Mouse (Mus musculus): ENCODE measurements around the gene Asb2. TPM values are rescaled to one million over a fixed set of nuclear protein-coding genes. Genes with fewer than 3 reads are reported as not detected.

Gene Asb2
- polyA plus RNA-seq, 1 experiment from 2014 or later: 3.5 TPM

DNA sequence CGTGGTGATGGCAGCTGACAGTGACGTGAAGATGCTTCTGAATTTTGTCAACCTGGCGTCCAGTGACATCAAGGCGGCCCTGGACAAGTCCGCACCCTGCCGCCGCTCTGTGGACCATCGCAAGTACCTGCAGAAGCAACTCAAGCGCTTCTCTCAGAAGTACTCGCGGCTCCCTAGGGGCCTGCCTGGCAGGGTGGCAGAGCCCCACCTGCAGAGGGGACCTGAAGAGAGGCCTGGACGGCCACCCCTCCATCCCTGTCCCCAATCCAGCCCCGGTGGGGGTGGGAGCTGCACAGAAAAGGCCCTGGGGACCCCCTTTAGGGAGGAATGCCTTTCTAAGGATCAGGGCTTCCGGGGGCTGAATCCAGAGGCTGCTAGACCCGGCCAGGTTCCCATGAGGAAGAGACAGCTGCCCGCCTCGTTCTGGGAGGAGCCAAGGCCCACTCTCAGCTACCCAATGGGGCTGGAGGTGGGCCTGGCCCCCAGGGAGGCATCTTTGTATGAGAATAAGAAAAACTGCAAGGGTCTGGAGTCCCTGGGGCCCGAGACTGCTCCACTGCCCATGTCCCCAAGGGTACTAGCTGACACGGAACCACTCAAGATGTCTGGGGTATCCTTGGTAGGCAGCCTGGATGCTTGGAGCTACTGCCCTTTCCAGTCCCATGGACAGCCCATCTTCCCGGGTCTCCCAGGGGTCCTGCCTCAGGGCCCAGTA lies 39.8 kb downstream of the Asb2 start:
- Histone ChIP-seq H3K9ac (no peak overlapping the region), H3K4me3 (replicated peaks) (no peak overlapping the region), H3K9me3 (replicated peaks) (no peaks in the 10 kb centered on the region), H3K36me3 (replicated peaks) (no peaks in the 10 kb centered on the region), H3K27me3 (peaks cover 37% of the 10 kb centered on the region), H3K4me1 (replicated peaks) (peaks cover 16% of the 10 kb centered on the region), H3K4me2 (no peak overlapping the region), H3K27ac (replicated peaks) (no peak overlapping the region)
- ATAC-seq (ENCODE audit: insufficient read depth): no peak
- 38% methylated on average over 20 of the region's 20 CpGs for WGBS (ENCODE audit: insufficient replicate concordance)

DNA sequence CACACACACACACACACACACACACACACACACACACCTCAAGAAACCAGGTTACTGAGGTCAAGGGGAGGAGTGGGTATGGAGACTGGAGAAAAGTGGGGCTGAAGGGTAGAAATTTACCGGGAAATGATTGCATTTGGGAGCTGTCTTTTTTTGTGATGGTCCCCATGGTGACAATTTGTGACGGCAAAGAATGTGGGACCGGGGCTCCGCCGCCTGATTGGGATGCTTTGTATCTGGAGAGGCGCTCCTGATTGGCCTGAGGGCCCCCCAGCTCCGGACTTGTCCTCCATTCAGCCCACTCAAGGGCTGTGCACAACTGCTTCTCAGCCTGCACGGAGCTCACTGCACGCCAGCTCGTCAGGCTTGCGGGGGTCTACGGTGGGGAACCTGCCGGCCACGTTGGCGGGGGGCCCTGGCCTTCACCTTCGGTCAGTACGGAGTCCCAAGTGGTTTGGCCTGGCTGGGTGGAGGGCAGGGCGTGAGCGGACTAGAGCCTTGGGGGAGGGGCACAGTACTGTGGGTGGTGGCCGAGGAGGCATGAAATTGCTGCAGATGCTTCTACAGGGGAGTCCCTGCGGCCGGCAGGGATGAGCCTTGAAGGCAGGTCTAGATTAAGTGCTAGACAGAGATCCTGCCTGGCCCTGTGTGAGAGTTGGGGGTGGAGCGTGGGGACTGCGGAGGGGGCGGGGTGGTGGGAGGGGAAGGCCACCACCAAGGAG lies 41.0 kb downstream of the Asb2 start:
- 10% methylated on average over 25 of the region's 25 CpGs for WGBS (ENCODE audit: insufficient replicate concordance)
- Histone ChIP-seq H3K4me2 (peak overlapping the region; percentile 30), H3K27me3 (peaks cover 37% of the 10 kb centered on the region), H3K36me3 (replicated peaks) (no peaks in the 10 kb centered on the region), H3K9ac (no peak overlapping the region), H3K27ac (replicated peaks) (no peak overlapping the region), H3K4me1 (replicated peaks) (peaks cover 16% of the 10 kb centered on the region), H3K9me3 (replicated peaks) (no peaks in the 10 kb centered on the region), H3K4me3 (replicated peaks) (no peak overlapping the region)
- ATAC-seq (ENCODE audit: insufficient read depth): no peak

DNA sequence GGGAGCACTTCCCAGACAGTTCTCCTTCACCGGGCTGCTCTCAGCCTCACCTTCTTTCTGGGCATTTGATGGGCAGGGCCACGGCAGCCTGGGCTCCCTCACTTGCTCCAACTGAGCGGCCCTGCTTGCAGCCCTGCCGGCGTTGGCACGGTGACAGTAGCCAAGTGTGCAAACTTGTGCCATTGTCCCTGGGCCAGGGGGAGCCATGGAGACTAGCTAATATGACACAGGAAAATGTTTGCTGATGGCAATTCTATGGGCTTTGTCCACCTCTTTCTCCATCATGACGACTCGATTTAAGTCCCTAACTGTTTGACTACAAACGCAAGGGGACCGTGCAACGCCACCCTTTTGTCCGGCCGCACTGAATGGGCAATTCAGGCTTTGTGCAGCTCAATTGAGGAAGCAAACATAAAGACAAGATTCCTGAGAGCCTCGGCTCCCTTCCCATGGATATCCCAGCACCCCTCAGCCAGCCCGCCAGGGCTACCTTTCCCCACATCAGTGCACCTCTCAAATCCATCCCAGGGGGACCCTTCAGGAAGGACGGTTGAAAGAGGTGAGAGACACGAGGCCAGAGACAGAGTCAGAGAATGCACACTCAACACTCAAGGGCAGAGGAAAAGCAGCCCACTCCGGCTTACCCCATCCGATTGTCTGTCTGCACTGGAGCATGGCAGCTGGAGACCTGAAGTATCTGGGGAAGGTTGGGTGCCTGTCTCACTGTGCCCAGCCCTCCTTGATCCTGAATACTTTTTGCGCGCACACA lies 41.7 kb downstream of the Asb2 start:
- Histone ChIP-seq H3K4me3 (replicated peaks) (no peak overlapping the region), H3K36me3 (replicated peaks) (no peaks in the 10 kb centered on the region), H3K27ac (replicated peaks) (no peak overlapping the region), H3K9me3 (replicated peaks) (no peaks in the 10 kb centered on the region), H3K9ac (no peak overlapping the region), H3K4me1 (replicated peaks) (peaks cover 16% of the 10 kb centered on the region), H3K27me3 (peaks cover 37% of the 10 kb centered on the region), H3K4me2 (no peak overlapping the region)
- no peak for ATAC-seq (ENCODE audit: insufficient read depth)
- WGBS (ENCODE audit: insufficient replicate concordance): 63% methylated on average over 21 of the region's 21 CpGs

DNA sequence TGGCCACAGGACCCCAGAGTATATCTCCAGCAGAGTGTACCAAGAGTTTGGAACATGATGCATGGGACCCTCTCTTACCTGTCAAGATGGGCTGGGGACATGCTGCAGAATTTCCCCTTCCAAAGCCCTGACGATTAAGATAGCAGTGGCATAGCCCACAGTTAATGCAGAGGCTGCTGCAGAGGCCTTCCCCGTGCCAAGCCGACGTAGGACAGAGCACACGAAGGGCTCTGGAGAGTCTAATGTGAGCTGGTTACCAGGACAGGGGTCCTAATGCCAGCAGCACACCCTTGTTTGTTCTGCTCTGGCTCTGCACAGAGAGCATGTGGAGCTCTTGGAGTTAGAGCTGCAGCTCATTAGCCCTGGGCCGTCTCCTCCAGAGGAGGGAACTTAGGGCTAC lies 42.5 kb downstream of the Asb2 start:
- H3K9ac ChIP-seq: no peak overlapping the region
- peaks cover 37% of the 10 kb centered on the region for H3K27me3 ChIP-seq
- H3K27ac ChIP-seq (replicated peaks): no peak overlapping the region
- peaks cover 16% of the 10 kb centered on the region for H3K4me1 ChIP-seq (replicated peaks)
- no peaks in the 10 kb centered on the region for H3K9me3 ChIP-seq (replicated peaks)
- ATAC-seq (ENCODE audit: insufficient read depth): no peak
- no peaks in the 10 kb centered on the region for H3K36me3 ChIP-seq (replicated peaks)
- no peak overlapping the region for H3K4me3 ChIP-seq (replicated peaks)
- WGBS (ENCODE audit: insufficient replicate concordance): 71% methylated on average over 6 of the region's 6 CpGs
- no peak overlapping the region for H3K4me2 ChIP-seq

DNA sequence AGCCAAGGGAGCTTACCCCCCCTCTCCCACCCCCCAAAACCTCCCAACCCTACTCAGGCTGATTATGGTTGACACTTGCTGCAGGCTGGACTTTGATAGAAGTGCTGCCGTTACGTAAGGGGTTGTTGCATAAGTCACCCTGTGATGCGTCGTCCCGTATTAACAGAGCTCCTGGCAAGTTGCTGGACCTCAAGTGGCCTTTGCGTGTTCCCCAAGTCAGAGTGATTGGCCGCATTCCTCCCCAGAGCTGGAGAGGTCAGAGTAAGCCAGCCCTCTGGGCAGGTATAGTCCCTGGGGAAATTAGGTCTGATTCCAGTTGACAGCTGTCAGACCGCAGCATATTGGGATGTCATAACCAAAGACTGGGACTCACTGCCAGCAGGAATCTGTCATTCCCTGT lies 43.9 kb downstream of the Asb2 start:
- no peaks in the 10 kb centered on the region for H3K36me3 ChIP-seq (replicated peaks)
- H3K9ac ChIP-seq: no peak overlapping the region
- H3K4me3 ChIP-seq (replicated peaks): no peak overlapping the region
- no peak overlapping the region for H3K4me2 ChIP-seq
- H3K4me1 ChIP-seq (replicated peaks): peaks cover 16% of the 10 kb centered on the region
- 70% methylated on average over 8 of the region's 8 CpGs for WGBS (ENCODE audit: insufficient replicate concordance)
- H3K9me3 ChIP-seq (replicated peaks): no peaks in the 10 kb centered on the region
- H3K27ac ChIP-seq (replicated peaks): no peak overlapping the region
- ATAC-seq (ENCODE audit: insufficient read depth): peak; percentile 55
- H3K27me3 ChIP-seq: peaks cover 33% of the 10 kb centered on the region

DNA sequence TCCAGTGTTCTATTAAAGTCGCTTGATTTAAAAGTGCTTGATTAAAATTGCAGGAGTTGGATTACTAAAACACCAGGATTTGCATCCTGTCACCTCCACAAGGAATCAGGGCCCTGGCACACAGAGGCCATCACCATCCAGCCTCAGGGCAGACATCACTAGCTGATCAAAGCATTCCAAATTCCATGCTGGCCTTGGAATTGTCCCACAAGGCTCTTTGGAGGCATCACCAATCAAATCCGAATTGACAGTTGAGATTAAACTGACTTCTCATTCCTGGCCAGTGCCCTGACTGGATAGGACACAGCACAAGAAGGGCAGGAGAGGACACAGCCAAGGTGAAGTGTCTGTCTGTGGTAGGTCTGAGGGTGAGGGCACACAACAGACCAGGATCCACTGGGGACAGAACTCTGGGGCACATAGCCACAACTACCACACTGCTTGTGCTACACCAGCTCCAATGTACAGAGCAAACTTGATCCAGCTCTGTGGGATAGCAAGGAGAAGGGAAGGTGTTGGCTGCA lies 45.0 kb downstream of the Asb2 start, which contains the start of gene Fam181a:
TSS of gene Fam181a (plus strand) at position 232 of the 524 bp plus-strand sequence.
- Histone ChIP-seq H3K36me3 (replicated peaks) (no peaks in the 10 kb centered on the region), H3K9ac (no peak within 1 kb of the TSS), H3K9me3 (replicated peaks) (no peaks in the 10 kb centered on the region), H3K27me3 (peaks cover 22% of the 10 kb centered on the region), H3K4me3 (replicated peaks) (no peak within 1 kb of the TSS), H3K27ac (replicated peaks) (no peak within 1 kb of the TSS), H3K4me2 (no peak within 1 kb of the TSS), H3K4me1 (replicated peaks) (peaks cover 16% of the 10 kb centered on the region)
- 59% methylated on average over 2 of the region's 2 CpGs for WGBS (ENCODE audit: insufficient replicate concordance)
- no peak for ATAC-seq (ENCODE audit: insufficient read depth)

DNA sequence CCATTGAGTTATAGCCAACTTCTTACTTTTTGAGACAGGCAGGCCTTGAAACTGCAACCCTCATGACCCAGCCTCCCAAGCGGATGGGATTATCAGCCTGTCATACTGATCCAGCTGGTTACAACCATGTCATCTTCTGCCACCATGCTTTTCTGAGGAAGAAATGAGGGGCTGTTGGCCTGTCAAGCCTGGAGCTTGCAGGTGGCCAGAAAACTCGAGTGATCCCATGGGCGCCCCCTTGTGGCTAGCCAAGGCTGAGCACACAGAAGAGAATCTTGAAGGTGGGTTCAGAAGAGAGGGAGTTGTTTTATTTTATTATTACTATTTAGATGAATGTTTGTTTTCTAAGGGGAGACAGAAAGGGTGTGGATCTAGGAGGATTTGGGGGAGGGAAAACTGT lies 49.1 kb downstream of the Asb2 start:
- Histone ChIP-seq H3K27ac (replicated peaks) (no peak overlapping the region), H3K9me3 (replicated peaks) (no peaks in the 10 kb centered on the region), H3K27me3 (no peaks in the 10 kb centered on the region), H3K4me2 (no peak overlapping the region), H3K9ac (no peak overlapping the region), H3K4me1 (replicated peaks) (peaks cover 5% of the 10 kb centered on the region; the same call in 1 of the 2 replicates), H3K36me3 (replicated peaks) (no peaks in the 10 kb centered on the region), H3K4me3 (replicated peaks) (no peak overlapping the region)
- no peak for ATAC-seq (ENCODE audit: insufficient read depth)
- WGBS (ENCODE audit: insufficient replicate concordance): 21% methylated on average over 3 of the region's 3 CpGs

DNA sequence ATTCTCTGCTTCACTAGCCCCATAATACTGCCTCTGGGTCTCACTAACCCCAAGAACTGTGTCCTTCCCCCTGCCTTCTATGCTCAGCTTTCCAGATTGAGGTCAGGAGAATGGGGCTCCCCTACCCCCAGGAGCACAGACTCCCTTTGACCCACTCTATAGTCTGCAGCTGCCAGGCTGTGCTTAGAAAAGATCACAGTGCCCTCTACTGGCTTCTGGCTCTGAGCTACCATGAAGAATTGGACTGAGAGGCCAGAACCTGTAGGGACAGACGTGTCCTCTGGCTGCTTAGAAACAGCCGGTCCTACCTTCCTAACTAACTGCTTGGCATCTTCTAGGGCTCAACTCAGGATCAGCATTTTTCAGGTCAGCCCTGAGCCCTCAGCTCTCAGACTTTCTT lies 49.6 kb downstream of the Asb2 start:
- Histone ChIP-seq H3K36me3 (replicated peaks) (no peaks in the 10 kb centered on the region), H3K9ac (no peak overlapping the region), H3K27ac (replicated peaks) (no peak overlapping the region), H3K4me2 (no peak overlapping the region), H3K27me3 (no peaks in the 10 kb centered on the region), H3K9me3 (replicated peaks) (no peaks in the 10 kb centered on the region), H3K4me1 (replicated peaks) (no peaks in the 10 kb centered on the region), H3K4me3 (replicated peaks) (no peak overlapping the region)
- WGBS (ENCODE audit: insufficient replicate concordance): 18% methylated on average over 2 of the region's 2 CpGs
- no peak for ATAC-seq (ENCODE audit: insufficient read depth)

DNA sequence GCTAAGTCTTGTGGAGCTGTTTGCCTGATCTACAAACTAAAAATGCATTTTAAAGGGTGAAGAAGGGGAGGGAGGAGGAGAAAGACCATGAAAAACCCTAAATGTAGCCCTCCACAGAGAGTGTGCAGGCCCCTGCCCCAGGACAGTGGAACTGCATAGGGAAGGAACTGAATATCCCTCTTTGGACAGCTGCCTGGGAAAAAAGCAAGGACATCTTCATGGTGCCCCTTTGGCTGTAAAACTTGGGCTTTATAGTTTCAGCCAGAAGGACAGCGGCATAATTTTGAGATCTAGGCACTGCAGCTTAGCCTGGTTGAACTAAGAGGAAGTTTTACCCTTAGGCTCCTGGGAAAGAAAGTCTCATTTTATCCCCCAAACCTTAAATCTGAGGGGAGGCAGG lies 52.8 kb downstream of the Asb2 start:
- 83% methylated on average over 1 of the region's 1 CpGs for WGBS (ENCODE audit: insufficient replicate concordance)
- Histone ChIP-seq H3K27ac (replicated peaks) (no peak overlapping the region), H3K4me1 (replicated peaks) (no peaks in the 10 kb centered on the region), H3K4me2 (no peak overlapping the region), H3K9me3 (replicated peaks) (no peaks in the 10 kb centered on the region), H3K27me3 (no peaks in the 10 kb centered on the region), H3K9ac (no peak overlapping the region), H3K4me3 (replicated peaks) (no peak overlapping the region), H3K36me3 (replicated peaks) (no peaks in the 10 kb centered on the region)
- no peak for ATAC-seq (ENCODE audit: insufficient read depth)

DNA sequence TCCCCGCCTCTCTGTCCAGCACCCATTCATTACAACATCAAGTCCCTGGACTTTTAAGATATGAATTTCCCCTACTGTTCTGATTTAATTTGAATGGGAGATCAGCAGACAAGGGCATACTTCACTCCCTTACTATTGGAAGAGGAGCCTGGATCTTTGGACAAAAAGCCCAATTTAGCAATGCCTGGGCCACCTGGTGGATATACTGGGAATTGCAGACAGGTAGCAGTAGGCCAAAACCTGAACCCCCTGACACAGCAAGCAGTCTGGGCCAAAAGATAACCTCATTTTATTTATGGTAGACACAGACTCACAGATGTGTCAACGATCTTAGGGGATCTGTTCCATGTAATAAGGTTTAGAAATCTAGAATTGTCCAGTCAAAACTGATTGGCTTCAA lies 54.2 kb downstream of the Asb2 start:
- H3K9me3 ChIP-seq (replicated peaks): no peaks in the 10 kb centered on the region
- H3K4me3 ChIP-seq (replicated peaks): no peak overlapping the region
- no peak for ATAC-seq (ENCODE audit: insufficient read depth)
- H3K9ac ChIP-seq: no peak overlapping the region
- no peak overlapping the region for H3K4me2 ChIP-seq
- no peak overlapping the region for H3K27ac ChIP-seq (replicated peaks)
- WGBS (ENCODE audit: insufficient replicate concordance): 47% methylated on average over 2 of the region's 2 CpGs
- no peaks in the 10 kb centered on the region; the same call in 1 of the 2 replicates for H3K4me1 ChIP-seq (replicated peaks)
- no peaks in the 10 kb centered on the region for H3K27me3 ChIP-seq
- no peaks in the 10 kb centered on the region for H3K36me3 ChIP-seq (replicated peaks)

DNA sequence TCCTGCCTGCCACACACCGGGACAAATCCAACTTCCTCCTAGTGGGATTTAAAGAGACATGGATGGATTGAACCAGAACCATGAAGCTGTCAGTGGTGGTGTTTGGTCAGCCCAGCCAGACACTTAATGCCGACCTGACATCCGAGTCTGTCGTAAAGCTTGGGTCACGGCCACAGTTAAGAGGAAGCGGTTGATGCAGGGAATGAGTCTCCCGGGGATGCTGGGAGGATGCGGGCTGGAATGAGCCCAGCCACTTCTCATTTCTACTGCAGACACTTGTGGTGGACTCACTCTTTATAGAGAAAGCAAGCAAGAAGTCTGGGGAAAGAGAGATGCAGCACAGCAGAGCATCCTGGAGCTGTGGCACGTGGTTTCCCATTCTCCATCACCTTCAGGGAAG lies 55.3 kb downstream of the Asb2 start:
- H3K27me3 ChIP-seq: no peaks in the 10 kb centered on the region
- no peak overlapping the region for H3K27ac ChIP-seq (replicated peaks)
- no peak overlapping the region for H3K9ac ChIP-seq
- ATAC-seq (ENCODE audit: insufficient read depth): no peak
- no peak overlapping the region for H3K4me3 ChIP-seq (replicated peaks)
- no peaks in the 10 kb centered on the region; the same call in 1 of the 2 replicates for H3K4me1 ChIP-seq (replicated peaks)
- 44% methylated on average over 9 of the region's 9 CpGs for WGBS (ENCODE audit: insufficient replicate concordance)
- H3K36me3 ChIP-seq (replicated peaks): no peaks in the 10 kb centered on the region
- H3K9me3 ChIP-seq (replicated peaks): no peaks in the 10 kb centered on the region
- no peak overlapping the region for H3K4me2 ChIP-seq

Measured in liver, embryonic 15.5 days (tissue).